Mouse (Mus musculus): Measurements from ENCODE around the gene Rnf212b.

DNA sequence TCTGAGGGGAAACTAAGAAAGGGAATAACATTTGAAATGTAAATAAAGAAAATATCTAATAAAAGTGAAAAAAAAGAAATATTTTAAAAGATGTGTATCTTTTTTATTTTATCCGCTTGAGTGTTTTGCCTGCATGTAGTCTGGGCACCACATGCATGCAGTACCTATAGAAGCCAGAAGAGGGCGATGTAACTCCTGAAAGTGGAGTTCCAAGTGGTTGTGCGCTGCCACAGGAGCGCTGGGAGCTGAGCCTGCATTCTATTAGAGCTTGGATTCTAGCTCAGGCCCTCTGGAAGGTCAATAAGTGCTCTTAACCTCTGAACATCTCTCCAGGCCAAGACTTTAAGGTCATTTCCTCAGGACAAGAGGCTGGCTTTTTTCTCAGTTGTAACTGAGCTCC is 26.7 kb upstream of the Rnf212b start:
- TF ChIP-seq CTCF (IDR thresholded peaks at IDR 0.05; ENCODE audit: control insufficient read depth, insufficient read depth, low read length) = peak; percentile 44
- TF ChIP-seq POLR2A (IDR thresholded peaks at IDR 0.05; ENCODE audit: borderline replicate concordance, control insufficient read depth, low read depth, low read length) = no peak

Measured in bone marrow, adult 2 months (tissue).